9 mouse cellular contexts compared by ENCODE assay signal in the genomic region with DNA sequence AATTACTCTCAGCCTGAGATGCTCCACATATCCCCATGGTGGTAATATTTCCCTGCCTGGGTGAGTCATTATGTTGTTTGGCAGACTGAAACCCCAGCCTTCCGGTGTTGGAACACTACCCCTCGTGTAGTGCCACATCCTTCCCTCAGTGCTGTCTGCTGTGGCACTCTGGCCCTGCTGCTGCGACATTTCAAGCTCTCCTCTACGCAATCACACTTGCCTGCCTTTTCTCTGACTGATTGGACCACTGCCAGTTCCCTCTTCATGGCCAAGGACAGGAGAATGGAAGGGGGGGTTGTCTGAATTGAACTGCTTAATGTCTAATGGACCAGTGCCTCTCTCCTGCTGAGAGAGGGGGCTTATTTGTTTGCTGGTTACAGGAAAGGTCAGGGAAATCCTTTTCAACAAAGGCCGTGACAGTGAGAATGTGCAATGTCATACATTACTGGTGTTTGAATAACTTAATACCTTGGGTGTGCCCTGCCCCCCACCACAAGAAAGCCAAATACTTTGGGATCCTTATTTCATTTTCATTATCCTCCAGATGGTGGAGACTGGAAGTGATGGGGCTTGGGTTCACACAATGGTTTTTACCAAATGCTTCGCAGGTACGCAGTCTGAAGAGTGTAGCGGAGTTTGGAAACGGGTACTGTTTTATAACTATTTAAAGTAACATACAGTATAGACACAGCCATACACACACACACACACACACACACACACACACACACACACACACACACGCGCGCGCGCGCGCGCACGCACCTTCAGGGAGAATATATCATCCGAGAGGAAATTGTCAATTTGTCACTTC.
A peak's percentile ranks its signal among the peaks of the same experiment; 100 is the strongest.
DNase-seq lines count a peak whose midpoint lies in the region; ATAC-seq and TF ChIP-seq lines count a peak whose summit lies in the region.
"Had no signal": no experiment of that assay in that cellular context is flagged by ENCODE, and none has a peak within 500 bp of the region (broad histone marks: within the 10 kb centered on the region; RNA-seq: fewer than 3 reads in every experiment).

No protein-coding gene starts in this region.

- POLR2A ChIA-PET in Patski (lab: Charles Lee), result no interaction called here

- H3K27ac ChIP-seq in neural tube, embryonic 14.5 days (ENCODE audit: low read depth, low read length), result peak overlapping the region; percentile 7; the same call in 1 of the 2 replicates
- H3K27ac ChIP-seq: limb, embryonic 13.5 days had no signal

- H3K9me3 ChIP-seq in neural tube, embryonic 14.5 days (ENCODE audit: control insufficient read depth, low read length), result no peaks in the 10 kb centered on the region
- H3K9me3 ChIP-seq: limb, embryonic 13.5 days had no signal

- DNase-seq in 3T3-L1 (ENCODE audit: low read depth, low spot score) (peak; percentile 85), Patski (ENCODE audit: low read depth, low spot score) (peak; percentile 59)
- peak; percentile 3 for DNase-seq in heart, adult 8-10 months (ENCODE audit: low spot score)
- DNase-seq in layer of hippocampus, adult 9-11 months, result peak; percentile 52
- DNase-seq in urinary bladder, postnatal 25 days (ENCODE audit: low spot score), result no peak

- H3K4me2 ChIP-seq in neural tube, embryonic 14.5 days (ENCODE audit: low read depth, low read length), result peak overlapping the region; percentile 7; the same call in 1 of the 2 replicates
- H3K4me2 ChIP-seq: limb, embryonic 13.5 days had no signal

- no peaks in the 10 kb centered on the region for H3K36me3 ChIP-seq in neural tube, embryonic 14.5 days (ENCODE audit: control insufficient read depth, insufficient read depth, low read length)
- H3K36me3 ChIP-seq: limb, embryonic 13.5 days had no signal

- 39% methylated on average over 19 of the region's 19 CpGs for whole genome bisulfite sequencing in neural tube, embryonic 14.5 days

- H3K4me1 ChIP-seq in neural tube, embryonic 14.5 days (ENCODE audit: control insufficient read depth, insufficient read depth, low read length), result peaks cover 16% of the 10 kb centered on the region

- TF ChIP-seq CTCF in Patski (IDR thresholded peaks at IDR 0.05), result no peak

- peak; percentile 91 for ATAC-seq in Patski
- peak; percentile 84 for ATAC-seq in common myeloid progenitor, adult 5-6 weeks (replicated peaks; ENCODE audit: low read depth, poor library complexity, severe bottlenecking)
- peak; percentile 94 for ATAC-seq in neural tube, embryonic 14.5 days (ENCODE audit: low read depth)
- ATAC-seq in activated CD4-positive, CD25-positive, alpha-beta regulatory T cell, adult 4 months, result no peak

- no peak overlapping the region for H3K4me3 ChIP-seq in neural tube, embryonic 14.5 days (ENCODE audit: low read depth, low read length)
- H3K4me3 ChIP-seq: limb, embryonic 13.5 days had no signal

- CTCF ChIA-PET in Patski (lab: Charles Lee), result no interaction called here

- in situ Hi-C loops in Patski (cut with MboI; ENCODE audit: low pct_unique_long_range_greater_than_20kb), result no loop called here

- H3K27me3 ChIP-seq in Patski, result no peaks in the 10 kb centered on the region
- H3K27me3 ChIP-seq in neural tube, embryonic 14.5 days (ENCODE audit: control insufficient read depth, insufficient read depth, low read length), result no peaks in the 10 kb centered on the region
- H3K27me3 ChIP-seq: limb, embryonic 13.5 days had no signal

- no peak overlapping the region for H3K9ac ChIP-seq in neural tube, embryonic 14.5 days (replicated peaks; ENCODE audit: low read depth, low read length)
- H3K9ac ChIP-seq: limb, embryonic 13.5 days had no signal
